Mouse (Mus musculus) gastrocnemius, postnatal 25 days (tissue): ENCODE data around the gene Dedd. TPM values are rescaled to one million over a fixed set of nuclear protein-coding genes. Genes with fewer than 3 reads are reported as not detected.
A peak's percentile ranks its signal among the peaks of the same experiment; 100 is the strongest.
"Not testable (repeated sequence)": the region's sequence is repeated elsewhere in the genome, so short reads cannot be mapped to it uniquely, and the experiment has no call there.

Experiments used
- DNase-seq: peaks from one replicate; pipeline ENCODE4 v3.0.0; 2022
- long read RNA-seq, 2 experiments: library from polyadenylated mRNA; stranded (forward); transcript quantifications; one replicate each; pipeline ENCODE4 v2.0.0; 2021
- total RNA-seq, 2 experiments: library from RNA; stranded (reverse); gene quantifications; 1 replicate in 1 of 2; 2 replicates in 1 of 2; pipeline ENCODE4 v1.2.3; 2021

Gene Dedd
- total RNA-seq: 10 to 100 TPM; 26.4 to 29.6 TPM
- long read RNA-seq, experiment 1, transcript Dedd-204 (6 exons, 2,563 nt): major isoform, 9 of 21 reads
- long read RNA-seq, experiment 1, transcript Dedd-201 (5 exons, 1,618 nt): minor isoform, 5 of 21 reads
- long read RNA-seq, experiment 1, partial matches to known transcripts: 1 of 21 reads
- long read RNA-seq, experiment 1, other reads (novel, unspliced or antisense): 5 of 21 reads
- long read RNA-seq, experiment 2, transcript Dedd-201 (5 exons, 1,618 nt): major isoform, 13 of 28 reads
- long read RNA-seq, experiment 2, transcript Dedd-204 (6 exons, 2,563 nt): minor isoform, 8 of 28 reads
- long read RNA-seq, experiment 2, partial matches to known transcripts: 0 of 28 reads
- long read RNA-seq, experiment 2, other reads (novel, unspliced or antisense): 4 of 28 reads

DNA sequence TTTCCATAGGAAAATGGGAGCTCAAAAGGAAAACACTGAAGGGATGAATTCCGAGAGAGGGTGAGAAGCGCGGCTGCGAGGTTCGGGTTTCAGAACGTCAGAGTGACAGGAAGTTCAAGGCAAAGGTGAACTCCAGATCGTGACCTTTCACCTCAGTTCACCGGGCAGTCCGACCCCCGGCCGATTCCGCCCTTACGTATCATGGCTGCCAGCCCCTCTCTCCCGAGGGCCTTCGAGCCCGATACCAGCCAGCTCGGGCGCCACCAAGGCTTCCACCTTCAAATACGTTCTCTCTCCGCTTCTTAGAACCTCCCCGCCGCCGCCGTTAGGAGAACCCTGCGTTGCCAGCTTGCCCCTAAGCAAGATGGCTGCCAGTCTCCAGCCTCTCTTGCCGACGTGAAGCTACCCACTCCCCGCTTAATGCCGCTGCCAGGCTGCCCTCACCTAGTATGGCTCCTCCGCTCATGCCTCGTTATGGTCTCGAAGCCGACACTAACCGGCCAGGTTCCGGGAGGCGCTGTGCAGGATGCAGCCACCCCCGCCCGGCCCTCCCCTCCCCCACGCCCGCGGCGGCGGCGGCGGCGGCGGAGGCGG lies at the start of gene Dedd:
Gene Dedd, plus strand, starts transcription at position 307 of the 594 bp plus-strand sequence.
- peak; percentile 92 for DNase-seq

DNA sequence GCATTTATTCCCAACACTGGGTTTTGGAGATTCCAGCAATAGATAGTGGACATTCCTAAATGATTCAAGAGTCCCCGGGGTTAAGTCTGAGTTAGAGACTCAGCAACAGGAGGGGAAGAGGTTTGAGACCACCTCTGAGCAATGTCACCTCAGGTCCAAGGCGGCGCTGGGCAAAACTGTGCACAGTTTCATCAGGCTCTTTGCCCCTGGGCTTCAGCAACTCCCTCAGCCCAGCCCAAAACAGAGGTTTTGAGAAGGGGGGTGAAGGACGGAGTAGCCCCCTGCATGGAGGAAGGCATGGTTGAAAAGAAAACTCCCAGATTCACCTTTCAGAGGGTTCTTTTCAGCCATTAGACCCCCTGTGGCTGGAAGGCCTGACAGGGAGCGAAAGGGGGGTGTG lies 49.2 kb upstream of the Dedd start:
- no peak for DNase-seq

DNA sequence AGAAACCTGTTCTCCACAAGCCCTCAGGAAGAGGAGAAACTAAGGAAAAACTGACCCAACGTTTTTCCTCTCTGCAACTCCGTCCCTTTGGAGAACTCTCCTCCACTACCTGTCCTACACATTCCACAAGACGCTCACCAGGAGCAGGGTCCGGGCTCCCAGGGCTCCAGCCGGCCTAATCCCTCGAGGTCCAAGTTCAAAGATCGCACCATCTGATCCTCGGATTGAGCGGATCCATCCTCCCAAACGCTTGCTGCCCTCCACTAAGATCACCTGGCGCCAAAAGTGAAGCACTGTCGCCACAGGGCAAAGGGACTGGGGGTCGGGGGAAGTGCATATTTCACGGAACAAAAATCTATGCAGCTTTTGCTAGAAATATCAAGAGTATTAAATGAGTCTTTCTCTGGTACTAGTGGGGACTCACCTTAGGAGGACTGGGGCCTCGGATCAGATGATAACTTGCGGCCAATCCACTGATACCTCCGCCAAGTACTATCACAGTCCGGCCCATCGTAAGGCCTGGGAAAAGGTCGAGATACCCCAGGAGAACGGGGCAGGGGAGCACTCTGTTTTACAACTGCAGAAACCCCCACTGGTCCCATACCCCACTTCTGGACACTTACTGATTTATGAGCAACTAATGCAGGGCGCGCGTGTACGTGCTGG lies 48.6 kb upstream of the Dedd start:
- no peak for DNase-seq

DNA sequence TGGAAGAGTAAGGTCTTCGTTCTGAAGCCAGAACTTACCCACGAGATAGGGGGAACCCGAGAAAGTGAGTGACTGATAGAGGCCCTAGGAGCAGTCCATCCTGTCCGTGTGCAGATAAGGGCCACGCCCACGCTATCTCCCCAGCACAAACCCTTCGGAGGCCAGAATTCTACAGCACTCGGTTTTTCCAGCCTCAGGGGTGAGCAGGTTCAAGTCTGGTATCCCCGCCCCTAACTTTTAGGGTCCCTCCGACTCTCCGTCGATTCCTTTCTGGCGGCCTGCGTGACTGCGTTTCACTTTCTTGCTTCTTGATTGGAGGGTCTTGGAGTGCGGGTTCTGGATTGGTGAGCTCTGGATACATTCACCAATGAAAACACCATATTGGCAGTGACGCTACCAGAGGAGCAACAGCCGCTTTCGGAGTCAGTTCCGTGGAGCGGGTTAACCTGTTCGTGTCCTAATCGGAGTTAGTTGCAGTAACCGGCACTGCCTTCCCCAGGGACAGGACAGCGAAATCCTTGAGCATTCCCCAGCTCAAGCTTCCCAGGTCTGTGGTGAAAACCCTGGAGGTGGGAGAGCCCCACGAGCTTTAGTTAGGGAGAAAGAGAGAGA lies 47.9 kb upstream of the Dedd start, which contains the start of gene Ppox:
Gene Ppox, minus strand, starts transcription at position 271 of the 612 bp plus-strand sequence.
- peak; percentile 93 for DNase-seq

DNA sequence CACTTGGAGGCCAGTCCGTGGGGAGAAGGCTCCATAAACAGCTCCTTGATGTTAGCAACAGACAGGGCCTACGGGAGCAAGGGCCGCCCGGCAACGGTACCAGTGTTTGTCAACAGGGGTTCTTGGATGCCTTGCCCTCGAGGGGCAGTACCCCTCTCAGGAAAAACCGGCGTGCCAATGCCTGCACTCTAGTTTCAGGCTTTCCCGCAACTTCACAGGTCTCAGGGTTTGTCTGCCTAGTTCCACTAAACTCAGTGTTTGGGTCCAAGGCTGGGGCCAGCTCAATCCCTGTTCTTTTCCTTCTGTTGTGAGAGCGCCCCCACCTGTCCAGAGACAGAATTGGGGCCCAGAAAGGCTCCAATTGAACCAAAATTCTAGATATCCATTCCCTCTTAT lies 47.4 kb upstream of the Dedd start:
- peak; percentile 73 for DNase-seq

DNA sequence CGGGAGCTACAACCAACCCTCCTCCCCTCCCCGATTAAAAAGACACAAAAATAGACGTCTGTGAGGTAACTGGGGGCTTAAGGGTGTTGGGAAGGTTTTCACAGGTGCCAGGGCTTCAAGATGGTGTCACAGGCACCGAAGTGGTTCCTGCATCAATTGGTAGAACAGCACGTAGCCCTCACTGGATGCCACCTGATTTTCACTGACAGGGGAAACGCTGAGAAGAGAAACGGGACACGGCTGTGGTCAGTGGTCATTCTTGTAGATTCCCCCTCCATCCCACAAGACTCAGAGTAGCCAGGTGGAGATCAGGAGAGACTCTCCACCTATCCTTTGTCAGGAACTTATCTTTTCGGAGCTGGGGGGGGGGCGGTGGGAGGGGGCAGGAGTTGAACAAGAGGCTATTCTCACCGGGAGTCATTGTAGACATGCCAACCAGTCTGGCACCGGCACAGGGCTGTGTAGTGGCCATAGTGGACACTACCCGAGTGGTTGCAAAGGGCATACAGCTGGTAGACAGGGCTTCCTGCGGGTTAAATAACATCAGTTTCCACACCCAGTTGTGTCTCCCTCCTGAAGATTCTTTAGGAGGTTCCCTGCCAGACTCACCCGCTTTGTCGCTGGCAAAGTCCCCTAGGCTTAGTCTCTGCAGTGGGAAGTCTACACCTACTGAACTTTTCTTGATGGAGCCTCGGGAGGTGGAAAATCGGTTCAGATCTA lies 46.7 kb upstream of the Dedd start:
- no peak for DNase-seq

DNA sequence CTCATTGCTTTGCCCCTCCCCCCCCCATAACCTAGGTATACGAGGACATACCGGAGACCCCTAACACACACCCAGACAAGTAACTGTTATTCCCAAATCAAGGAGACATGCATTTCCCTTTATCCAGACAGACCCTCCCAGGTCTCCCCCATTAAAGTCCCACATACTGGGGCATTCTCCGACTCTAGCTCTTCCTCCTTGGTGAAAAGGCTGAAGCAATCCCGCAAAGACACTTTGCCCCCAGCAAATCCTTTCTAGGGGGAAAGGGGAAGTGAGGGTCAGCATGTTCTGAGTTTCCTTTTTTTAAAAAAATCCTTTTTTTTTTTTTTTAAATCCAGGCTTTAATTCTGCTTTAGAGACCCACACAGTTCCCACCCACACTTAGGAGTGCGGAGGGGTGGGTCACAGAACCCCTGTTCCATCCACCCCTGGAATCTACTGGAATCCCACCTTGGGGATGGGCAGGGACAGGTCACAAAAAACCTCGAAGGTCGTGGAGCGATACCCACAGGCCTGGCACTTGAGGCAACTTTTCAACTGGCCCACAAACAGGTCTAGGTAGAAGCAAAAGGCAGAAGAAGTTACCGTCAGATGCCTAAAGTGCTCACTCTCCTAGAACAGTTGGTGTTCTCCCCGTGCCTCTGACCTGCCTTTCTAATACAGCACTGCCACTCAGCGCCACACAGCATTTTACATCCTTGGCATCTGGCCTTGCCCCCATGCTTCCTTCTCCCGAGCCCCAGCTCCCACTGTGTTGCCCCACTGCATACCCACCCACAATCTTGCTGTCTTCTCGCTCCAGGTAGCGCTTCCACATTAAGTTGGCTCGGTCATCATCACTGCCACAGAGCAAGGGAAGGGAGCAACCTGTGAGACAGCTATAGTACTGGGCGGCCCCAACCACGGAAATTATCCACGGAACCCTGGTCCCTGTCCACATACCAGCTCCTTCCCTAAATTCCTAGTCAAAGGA lies 45.5 kb upstream of the Dedd start:
- DNase-seq: no peak

DNA sequence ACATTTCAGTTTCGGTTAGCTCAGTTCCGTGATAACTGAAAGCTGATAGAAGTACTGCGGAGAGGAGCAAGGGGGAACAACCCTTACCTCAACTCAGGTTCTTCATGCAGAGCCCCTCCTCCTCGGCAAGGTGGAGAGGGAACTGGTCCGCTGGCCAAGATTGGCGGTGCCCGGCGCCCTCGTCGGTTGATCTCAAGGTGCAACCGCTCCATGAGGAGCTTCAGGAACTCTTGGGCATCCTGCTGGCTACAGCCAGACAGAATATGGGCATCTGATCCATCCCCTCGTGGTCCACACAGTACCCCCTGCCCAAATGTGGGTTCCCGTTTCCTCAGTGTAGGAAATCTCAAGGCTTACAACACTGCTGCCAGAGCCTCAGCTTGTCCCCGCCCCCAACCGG lies 44.5 kb upstream of the Dedd start:
- DNase-seq: no peak

DNA sequence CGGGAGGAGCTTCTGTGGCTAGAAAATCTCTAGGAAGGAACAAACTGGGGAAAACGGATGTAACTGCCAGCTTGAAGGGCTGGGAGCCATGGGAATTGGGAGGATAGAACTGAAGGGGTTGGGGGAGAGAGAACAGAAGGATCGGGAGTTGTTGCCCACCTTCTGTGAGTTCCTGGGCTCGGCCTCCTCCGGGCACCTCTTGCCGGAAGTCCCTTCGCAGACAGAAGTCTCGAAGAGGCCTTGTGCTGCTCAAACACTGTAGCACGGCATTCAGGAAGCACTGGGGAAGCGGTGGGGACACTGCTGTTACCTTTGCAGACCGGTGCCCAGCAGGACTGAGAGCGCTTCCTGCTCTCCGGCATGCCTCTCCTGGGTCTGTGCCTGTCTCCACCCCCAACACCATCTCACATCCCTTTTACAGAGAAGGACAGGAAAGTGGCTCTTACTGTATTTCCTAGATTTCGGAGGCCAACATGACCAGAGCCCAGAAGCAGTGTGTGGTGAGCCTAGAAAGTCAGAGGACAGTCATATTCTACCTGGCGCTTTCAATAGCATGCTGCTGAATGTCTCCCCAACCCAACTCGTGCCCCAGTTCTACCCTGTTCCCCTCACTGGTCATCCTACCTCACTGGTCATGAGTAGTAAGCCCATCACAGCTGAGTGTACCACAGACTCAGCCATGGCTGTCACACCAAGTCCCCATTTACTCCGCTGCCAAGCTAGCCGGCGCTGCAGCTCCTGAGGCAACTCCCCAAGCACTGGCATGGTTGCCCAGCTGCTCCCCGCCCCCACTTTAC lies 43.7 kb upstream of the Dedd start:
- no peak for DNase-seq

DNA sequence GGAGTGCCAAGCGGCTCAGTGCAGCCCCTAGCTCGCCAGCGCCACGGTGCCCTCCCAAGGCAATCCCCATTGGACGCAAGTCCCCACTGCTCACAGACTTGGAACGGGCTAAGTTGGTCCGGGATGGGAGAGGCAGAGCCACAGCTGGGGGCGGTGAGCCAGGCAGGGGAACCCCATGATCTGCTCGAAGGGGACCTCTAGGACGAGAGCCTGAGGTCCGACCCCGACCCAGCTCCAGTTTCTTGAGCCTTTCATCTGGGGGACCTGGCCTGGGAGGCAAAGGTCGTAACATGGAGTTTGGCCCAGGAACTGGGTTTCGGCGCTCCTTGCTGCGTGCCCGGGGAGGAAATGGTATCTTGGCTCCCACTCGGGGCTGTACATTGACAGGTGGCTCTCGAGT lies 42.4 kb upstream of the Dedd start:
- no peak for DNase-seq

DNA sequence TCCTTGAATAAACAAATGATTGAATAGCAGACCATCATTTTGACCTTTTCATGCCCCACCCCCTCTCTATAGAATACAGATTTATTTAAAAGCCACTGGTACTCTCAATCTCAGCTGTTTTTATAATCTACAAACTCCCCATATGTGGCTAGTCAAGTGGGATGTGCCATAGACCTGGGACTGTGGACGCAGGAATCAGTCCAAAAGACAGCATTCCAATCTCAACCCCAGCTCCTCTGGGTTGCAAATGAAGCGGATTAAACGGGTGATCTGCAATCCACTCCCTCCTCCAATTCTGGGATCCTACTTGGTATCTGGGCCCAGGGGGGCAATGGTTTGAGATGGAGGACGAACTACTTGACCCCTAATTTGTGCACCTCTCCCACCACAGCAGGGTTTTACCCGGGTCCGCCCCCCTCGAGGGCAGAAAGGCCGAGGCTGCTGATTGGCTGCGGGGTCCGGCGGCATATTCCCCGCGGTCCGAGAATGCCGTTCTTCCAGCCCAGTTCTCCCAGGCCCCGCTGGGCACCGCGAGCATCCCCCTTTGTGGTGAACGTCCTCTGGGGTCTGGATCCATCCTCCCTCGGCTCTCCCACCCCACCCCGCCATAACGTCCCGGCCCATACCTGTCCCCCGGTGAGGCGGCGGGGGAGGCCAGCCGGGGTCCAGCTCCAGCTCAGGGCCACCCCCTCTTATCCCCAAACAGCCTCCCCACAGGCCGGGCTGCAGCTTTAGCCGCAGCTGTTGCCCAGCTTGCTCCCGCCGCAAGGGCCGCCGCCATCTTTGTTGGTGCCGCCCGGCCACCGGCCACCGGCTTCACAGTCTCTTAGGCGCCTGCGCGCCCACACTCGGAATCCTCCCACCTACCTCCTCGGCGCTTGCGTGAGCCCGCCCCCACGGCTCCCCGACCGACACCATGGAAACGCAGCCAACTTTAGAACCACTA lies 41.5 kb upstream of the Dedd start, which contains the start of gene Usp21:
Gene Usp21, minus strand, starts transcription at position 856 of the 946 bp plus-strand sequence.
- DNase-seq: peak; percentile 92

DNA sequence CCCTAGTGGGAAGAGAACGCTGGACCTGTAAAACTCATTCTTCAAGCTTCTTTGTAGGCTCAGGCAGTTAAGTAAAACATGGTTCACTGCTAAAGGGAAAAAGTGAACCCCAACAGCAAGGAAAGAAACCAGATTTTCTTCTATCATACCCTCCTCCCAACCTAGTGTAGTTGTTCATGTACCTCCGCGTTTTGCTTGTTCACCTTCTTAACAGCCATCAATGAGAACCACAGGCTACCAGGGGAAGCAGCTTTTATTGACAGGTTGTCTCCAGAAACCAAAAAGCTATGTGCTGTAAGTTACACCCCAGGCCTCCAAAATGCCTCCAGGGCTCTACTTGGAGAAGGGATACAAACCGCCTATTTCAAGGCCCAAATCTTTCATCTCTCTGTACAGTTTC lies 40.6 kb upstream of the Dedd start:
- no peak for DNase-seq

DNA sequence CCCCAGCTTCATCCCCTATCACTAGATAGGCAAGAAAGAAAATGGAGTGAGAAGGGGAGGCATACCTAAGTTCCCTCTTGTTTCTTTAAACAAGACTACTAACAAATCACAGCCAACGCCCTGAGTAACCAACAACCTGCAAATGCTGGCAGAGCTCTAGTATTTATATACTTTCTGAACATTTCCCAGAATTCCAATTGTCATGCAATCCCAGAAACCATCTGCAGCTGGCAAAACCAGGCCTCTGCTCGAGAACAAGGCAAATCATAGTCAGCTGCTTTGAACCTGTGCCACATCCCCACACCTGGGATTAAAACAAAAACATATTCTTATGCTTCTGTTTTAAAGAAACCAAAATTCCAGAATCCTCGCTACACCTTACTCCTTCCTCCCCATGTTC lies 35.6 kb upstream of the Dedd start:
- no peak for DNase-seq

DNA sequence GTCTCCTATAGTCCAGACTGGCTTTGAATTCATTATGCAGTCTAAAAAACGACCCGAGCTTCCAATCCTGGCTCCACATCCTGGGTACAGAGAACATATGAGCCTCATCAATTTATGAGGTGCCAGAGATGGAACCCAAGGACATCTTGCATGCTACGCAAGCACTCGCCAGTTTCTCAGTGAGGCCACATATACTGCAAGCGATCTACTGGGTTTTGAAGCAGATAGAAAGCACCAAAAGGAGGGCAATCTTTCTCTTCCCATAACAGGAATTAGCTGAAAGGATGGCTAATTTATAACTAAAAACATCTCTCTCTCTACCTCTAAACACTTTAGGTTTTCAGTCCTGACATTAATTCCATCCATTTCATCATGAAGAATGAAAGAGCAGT lies 35.0 kb upstream of the Dedd start:
- DNase-seq: no peak

DNA sequence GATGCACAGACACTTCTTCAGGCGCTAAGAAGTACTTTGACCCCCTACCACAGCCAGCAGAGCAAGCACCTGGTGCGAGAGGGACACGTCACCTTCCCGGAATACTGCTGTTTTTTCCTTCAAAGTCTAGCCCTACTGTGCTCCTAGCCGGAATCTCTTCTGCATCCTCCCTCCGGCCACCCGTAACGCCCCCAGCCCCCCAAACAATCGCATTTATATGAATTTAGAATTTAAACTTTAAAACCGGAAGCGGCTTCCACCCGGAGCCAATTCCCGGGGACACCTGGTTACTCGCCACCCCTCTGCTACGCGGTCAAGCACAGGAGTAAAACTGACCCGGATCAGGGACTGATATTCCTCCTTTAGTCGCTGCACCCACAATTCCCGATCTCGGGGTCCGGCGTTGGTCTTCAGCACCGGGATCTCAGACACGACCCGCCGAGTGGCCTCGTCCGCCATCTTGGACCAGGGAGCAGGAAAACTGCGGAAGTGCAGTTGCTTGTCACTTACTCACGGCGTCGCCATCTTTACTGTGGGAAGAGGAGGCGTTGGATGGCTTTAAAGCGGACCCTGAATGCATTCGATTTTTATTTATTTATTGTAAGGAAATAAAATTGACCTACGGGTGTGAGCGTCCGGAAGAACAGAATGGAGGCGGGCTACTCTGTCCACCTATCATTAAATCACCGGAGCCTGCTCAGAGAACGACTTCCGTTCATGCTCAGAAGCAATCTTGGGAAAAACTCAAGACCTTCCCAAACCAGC lies 34.5 kb upstream of the Dedd start, which contains the start of gene Ufc1:
Gene Ufc1, minus strand, starts transcription at position 727 of the 765 bp plus-strand sequence.
- DNase-seq: peak; percentile 80

DNA sequence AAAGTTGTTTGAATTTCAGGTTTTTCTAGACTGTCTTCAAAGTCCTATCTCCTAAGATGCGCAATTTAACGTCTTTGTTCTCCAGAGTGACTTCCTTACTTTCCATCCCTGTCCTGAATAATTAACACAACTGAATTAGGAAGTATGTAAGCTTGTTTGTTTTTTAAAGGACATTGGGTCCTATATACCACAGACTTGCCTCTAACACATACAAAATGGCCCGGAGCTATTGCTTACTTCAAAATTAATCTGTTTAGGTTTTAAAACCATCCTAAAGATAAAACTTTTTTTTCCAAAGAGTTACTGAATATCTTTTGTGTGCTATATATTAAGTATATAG lies 33.9 kb upstream of the Dedd start:
- DNase-seq: no peak

DNA sequence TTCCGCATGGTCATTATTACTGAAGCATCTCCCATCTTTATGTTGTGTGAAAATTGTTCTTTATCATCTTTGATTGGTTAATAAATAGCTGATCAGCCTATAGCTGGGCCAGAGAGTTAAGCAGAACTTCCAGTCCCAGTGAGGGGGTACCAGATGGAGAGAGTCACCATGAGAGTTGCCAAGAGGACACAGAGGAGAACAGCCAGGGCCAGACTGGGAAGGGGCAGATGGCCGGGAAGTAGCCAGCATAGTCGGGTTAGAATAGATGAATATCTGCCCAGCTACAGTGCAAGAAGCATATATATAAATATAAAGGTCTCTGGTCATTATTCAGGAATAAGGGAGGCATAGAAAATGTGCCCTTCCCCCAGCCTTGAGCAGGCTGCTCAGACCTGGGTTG lies 30.7 kb upstream of the Dedd start:
- no peak for DNase-seq

DNA sequence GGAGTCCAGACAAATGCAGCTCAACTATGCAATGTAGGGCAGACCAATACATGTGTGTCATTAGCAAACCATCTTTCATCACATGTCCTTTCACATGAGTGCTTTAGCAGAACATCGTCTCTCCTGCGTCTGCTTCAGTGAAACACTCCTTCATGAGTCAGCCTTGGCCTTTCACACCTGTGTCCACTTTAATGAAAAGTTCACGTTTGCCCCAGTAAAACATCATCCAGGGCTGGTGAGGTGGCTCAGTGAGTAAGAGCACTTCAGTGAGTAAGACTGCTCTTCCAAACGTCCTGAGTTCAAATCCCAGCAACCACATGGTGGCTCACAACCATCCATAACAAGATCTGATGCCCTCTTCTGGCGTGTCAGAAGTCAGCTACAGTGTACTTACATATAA lies 22.8 kb upstream of the Dedd start:
- DNase-seq: not testable (repeated sequence)
